Mouse (Mus musculus) neural tube, embryonic 13.5 days (tissue): ENCODE data around the gene Naif1. TPM values are rescaled to one million over a fixed set of nuclear protein-coding genes. Genes with fewer than 3 reads are reported as not detected.

Experiments
- ATAC-seq: fragments of 200-750 bp; cut with Nextera tagmentation; 2 replicates; pipeline ENCODE4 v1.8.0; 2017; ENCODE audit warnings: low read depth, mild to moderate bottlenecking, moderate TSS enrichment, moderate library complexity
- H3K27ac ChIP-seq: fragments of 300-500 bp; sonication (generic); replicated peaks from 2 replicates; pipeline ENCODE4 v1.5.1; 2015; ENCODE audit warnings: moderate library complexity, mild to moderate bottlenecking, inconsistent platforms
- H3K27me3 ChIP-seq: fragments of 300-500 bp; sonication (generic); 2 replicates; pipeline ENCODE4 v1.6.1; 2015; ENCODE audit warnings: mild to moderate bottlenecking, inconsistent platforms
- H3K36me3 ChIP-seq: fragments of 300-500 bp; sonication (generic); 2 replicates; pipeline ENCODE4 v1.6.1; 2015; ENCODE audit warnings: mild to moderate bottlenecking, inconsistent platforms
- H3K4me1 ChIP-seq: fragments of 300-500 bp; sonication (generic); replicated peaks from 2 replicates; pipeline ENCODE4 v1.6.1; 2015; ENCODE audit warnings: inconsistent platforms
- H3K4me2 ChIP-seq: fragments of 300-500 bp; sonication (generic); 2 replicates; pipeline ENCODE4 v1.6.1; 2015; ENCODE audit warnings: inconsistent platforms, mild to moderate bottlenecking, moderate library complexity
- H3K4me3 ChIP-seq: fragments of 300-500 bp; sonication (generic); 2 replicates; pipeline ENCODE4 v1.5.1; 2015; ENCODE audit warnings: mild to moderate bottlenecking, inconsistent platforms
- H3K9ac ChIP-seq: fragments of 300-500 bp; sonication (generic); 2 replicates; pipeline ENCODE4 v1.6.1; 2015; ENCODE audit warnings: moderate library complexity, mild to moderate bottlenecking, inconsistent platforms
- H3K9me3 ChIP-seq: fragments of 300-500 bp; sonication (generic); 2 replicates; pipeline ENCODE4 v1.6.1; 2016; ENCODE audit warnings: inconsistent platforms
- WGBS: fragments of 180-500 bp; shearing (Covaris S2); methylation state at CpG from one replicate; pipeline ENCODE4 v1.1.7; 2015; 5-methylcytosine and 5-hydroxymethylcytosine counted together
- polyA plus RNA-seq: library from polyadenylated mRNA; unstranded; fragments of >200 nt; fragmentation: Nextera tagmentation; extraction: Ambion mirVana; gene quantifications from 2 replicates; pipeline ENCODE4 v1.2.1, GENCODE M21; 2015

The Naif1 gene
- polyA plus RNA-seq, result 5.1 and 5.6 TPM in 2 replicates

DNA sequence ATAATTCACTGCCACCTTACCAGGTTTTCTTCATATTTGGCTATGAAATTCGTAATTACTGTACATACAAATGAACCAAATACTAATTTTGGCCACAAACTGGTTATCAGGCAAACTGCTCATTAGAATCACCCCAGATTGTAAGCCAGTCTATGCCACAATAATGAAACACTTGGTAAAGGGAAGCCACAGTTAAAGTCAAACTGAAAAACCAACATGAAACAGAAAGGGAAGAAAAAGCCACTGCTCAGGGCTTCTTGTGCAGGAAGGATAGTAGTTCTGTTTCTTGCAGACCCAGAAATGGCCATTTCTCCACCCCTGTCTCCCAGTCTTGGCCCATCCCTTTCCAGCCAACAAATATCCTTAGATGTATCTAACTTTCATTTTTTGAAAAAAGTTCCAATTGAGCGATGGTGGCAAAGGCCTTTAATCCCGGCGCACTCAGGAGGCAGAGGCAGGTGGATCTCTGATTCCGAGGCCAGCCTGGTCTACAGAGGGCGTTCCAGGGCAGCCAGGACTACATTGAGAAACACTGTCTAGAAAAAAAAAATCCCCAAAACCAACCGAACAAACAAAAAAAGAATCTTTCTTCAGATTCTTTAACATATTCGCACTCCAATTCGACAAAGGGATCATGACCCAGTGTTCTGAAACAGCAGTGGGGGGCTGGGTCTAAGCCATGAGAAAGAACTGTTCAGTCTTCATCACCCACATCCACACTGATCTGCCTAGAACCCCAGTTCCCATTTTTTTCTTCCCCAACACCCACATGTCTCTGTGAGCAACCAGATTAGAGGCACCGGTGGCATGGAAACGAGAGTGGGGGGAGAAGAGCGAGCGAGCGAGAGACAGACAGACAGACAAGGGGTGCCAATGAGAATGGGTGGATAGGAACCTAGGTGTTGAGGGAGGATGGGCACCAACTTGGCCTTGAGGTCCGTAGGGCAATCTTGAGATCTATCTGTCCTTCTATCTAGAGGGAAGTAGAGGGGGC is at the start of gene Naif1:
TSS of gene Naif1 (plus strand) at position 697 of the 994 bp plus-strand sequence.
- H3K27me3 ChIP-seq, result no peaks in the 10 kb centered on the region
- WGBS, result 82% methylated on average over 15 of the region's 15 CpGs
- peak within 1 kb of the TSS; percentile 77 for H3K4me3 ChIP-seq
- ATAC-seq, result no peak
- peak within 1 kb of the TSS; percentile 93 for H3K27ac ChIP-seq
- no peaks in the 10 kb centered on the region for H3K9me3 ChIP-seq
- no peaks in the 10 kb centered on the region for H3K36me3 ChIP-seq
- H3K4me2 ChIP-seq, result peak within 1 kb of the TSS; percentile 78
- peaks cover 62% of the 10 kb centered on the region for H3K4me1 ChIP-seq
- H3K9ac ChIP-seq, result peak within 1 kb of the TSS; percentile 88

DNA sequence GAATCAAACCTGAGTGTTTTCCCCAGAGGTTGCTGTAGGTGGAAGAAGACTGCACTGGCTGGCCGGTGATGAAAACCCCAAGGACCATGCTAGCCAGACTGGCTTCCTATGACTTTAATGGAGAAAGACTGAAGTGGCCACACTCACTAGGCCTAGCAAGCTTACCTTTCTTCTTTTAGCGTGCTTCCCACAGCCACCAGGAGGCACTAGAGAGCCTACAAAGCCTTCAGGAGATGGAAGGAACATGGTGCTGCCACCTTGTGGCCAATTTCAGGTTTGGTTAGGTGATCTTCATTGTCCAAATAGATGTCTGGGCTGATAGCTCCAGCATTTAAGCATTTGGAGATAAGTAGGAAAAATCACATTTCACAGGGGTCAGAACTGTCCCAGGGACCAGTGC is 45.6 kb upstream of the Naif1 start:
- Histone ChIP-seq H3K4me1 (no peaks in the 10 kb centered on the region), H3K9me3 (no peaks in the 10 kb centered on the region), H3K27ac (no peak overlapping the region), H3K4me3 (no peak overlapping the region), H3K27me3 (no peaks in the 10 kb centered on the region), H3K4me2 (no peak overlapping the region), H3K36me3 (peaks cover 35% of the 10 kb centered on the region), H3K9ac (no peak overlapping the region)
- ATAC-seq, result peak; percentile 37; the same call in 1 of the 2 replicates
- WGBS, result 25% methylated on average over 2 of the region's 2 CpGs

DNA sequence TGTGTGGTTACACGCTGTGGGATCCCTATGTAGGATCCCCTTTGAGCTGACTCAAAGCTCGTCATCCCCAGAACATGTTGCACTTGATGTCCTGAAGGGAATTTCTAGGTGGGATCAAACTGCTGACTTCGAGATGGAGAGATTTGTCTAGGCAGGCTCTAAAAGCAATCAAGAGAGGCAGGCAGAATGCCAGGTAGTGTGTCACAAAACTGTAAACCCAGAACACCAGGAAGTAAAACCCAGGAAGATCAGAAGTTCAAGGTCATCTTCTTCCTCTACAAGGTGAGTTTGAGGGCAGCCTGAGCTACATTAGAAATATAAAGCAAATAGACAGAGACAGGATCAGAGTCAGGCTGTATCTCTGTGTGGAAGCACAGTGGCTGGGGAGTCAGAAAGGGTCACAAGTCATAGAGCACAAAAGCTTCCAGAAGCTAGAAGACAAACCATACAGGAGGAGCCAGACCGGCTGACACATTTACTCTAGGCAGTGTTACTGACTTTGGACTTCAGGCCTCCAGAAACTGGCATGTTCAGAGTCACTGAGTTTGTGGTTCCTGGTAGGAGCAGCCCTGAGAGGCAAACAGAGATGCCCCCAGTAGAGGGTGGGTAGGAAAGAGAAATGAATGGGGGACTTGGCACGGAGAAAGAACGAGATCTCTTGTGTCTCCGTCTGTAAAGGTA is 43.0 kb upstream of the Naif1 start:
- Histone ChIP-seq H3K4me3 (no peak overlapping the region), H3K4me2 (no peak overlapping the region), H3K27ac (no peak overlapping the region), H3K27me3 (no peaks in the 10 kb centered on the region), H3K4me1 (no peaks in the 10 kb centered on the region), H3K9ac (no peak overlapping the region), H3K9me3 (no peaks in the 10 kb centered on the region), H3K36me3 (peaks cover 10% of the 10 kb centered on the region)
- WGBS, result 86% methylated on average over 7 of the region's 7 CpGs
- ATAC-seq, result no peak

DNA sequence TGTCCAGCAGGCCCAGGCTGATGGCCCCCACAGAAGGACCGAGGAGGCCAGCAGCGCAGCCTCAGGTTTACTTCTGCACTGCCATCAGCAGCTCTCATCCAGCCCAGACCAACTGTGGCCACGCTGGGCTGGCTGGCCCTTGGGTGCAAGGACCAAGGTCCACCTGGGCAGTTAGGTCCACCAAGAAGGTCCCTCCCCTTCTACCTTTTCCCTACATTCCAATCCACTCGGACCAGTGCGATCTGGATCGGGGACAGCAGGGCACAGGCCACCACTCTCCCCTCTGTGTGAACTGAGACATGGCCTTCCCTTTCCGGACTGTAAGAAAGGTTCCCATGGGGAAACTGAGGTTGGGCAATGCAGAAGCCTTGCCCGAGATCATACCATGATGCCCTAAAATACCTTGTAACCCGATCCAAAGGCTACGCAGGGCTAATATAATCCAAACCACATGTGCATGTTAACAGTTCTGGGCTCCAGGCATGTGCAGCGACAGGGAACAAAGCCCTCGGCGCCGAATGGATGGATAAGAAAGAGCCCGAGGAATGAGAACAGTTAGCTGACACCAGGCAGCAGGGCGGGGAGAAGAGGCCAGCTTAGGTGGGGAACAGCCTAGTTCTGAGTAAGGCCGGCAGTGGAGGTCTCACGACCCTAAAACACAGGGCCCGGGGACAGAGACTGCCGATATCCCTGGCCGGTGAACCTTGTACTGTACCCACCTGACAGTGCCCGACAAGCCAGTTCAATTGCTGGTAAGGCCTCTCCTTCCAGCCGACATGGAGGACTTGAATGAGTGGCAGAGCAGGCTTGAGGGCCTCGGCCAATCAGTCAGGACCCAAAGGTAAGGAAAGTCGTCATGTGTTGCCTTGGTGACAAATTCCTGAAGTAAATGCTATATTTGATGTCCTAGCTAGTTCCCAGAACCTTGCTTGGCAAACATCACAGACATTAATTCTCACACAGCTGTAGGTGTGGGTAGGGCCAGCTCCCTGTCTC is 41.5 kb upstream of the Naif1 start:
- no peak for ATAC-seq
- no peak overlapping the region for H3K27ac ChIP-seq
- peaks cover 2% of the 10 kb centered on the region for H3K36me3 ChIP-seq
- WGBS, result 79% methylated on average over 25 of the region's 25 CpGs
- H3K4me2 ChIP-seq, result no peak overlapping the region
- H3K4me3 ChIP-seq, result no peak overlapping the region
- no peaks in the 10 kb centered on the region for H3K4me1 ChIP-seq
- H3K9ac ChIP-seq, result no peak overlapping the region
- no peaks in the 10 kb centered on the region for H3K9me3 ChIP-seq
- H3K27me3 ChIP-seq, result no peaks in the 10 kb centered on the region

- Histone ChIP-seq H3K27me3 (no peaks in the 10 kb centered on the region), H3K4me3 (no peak overlapping the region), H3K27ac (no peak overlapping the region), H3K9ac (no peak overlapping the region), H3K4me2 (no peak overlapping the region), H3K4me1 (no peaks in the 10 kb centered on the region), H3K9me3 (no peaks in the 10 kb centered on the region), H3K36me3 (peaks cover 29% of the 10 kb centered on the region)
- WGBS, result 90% methylated on average over 7 of the region's 7 CpGs
- ATAC-seq, result no peak
These were observed 38.9 kb upstream of the Naif1 start for GRCm38 (mm10) chr2:32411407-32411806.

- Histone ChIP-seq H3K27me3 (no peaks in the 10 kb centered on the region), H3K36me3 (peaks cover 45% of the 10 kb centered on the region)
- 93% methylated on average over 6 of the region's 6 CpGs for WGBS
These were observed 37.3 kb upstream of the Naif1 start for GRCm38 (mm10) chr2:32412742-32413531.

DNA sequence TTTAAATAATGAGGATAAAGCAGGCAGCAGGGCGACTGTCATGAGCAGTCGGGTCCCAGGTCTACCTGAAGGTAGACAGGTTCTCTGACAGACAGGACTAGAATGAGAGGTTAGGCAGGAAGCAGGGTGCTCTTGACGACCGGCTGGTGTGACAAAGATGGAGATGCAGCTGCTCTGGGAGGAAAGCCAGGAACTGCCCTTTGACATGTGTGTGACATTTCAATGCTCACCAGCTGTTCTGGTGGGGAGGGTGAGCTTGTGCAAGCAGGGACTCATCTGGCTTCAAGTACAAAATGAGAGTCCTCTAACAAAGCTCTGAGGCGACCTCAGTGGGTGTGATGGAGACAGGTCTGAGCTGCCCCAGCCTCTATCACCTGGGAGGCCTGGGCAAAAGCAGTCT is 36.3 kb upstream of the Naif1 start:
- Histone ChIP-seq H3K9ac (no peak overlapping the region), H3K4me2 (no peak overlapping the region), H3K9me3 (no peaks in the 10 kb centered on the region), H3K36me3 (peaks cover 55% of the 10 kb centered on the region), H3K27me3 (no peaks in the 10 kb centered on the region), H3K4me1 (no peaks in the 10 kb centered on the region), H3K4me3 (no peak overlapping the region), H3K27ac (no peak overlapping the region)
- ATAC-seq, result no peak
- WGBS, result 60% methylated on average over 5 of the region's 5 CpGs

More at GRCm38 (mm10) chr2:32412742-32413531, 37.3 kb upstream of the Naif1 start:
- Histone ChIP-seq H3K9ac (no peak overlapping the region), H3K27ac (no peak overlapping the region), H3K9me3 (no peaks in the 10 kb centered on the region), H3K4me1 (no peaks in the 10 kb centered on the region), H3K4me3 (no peak overlapping the region), H3K4me2 (no peak overlapping the region)
- ATAC-seq, result no peak

DNA sequence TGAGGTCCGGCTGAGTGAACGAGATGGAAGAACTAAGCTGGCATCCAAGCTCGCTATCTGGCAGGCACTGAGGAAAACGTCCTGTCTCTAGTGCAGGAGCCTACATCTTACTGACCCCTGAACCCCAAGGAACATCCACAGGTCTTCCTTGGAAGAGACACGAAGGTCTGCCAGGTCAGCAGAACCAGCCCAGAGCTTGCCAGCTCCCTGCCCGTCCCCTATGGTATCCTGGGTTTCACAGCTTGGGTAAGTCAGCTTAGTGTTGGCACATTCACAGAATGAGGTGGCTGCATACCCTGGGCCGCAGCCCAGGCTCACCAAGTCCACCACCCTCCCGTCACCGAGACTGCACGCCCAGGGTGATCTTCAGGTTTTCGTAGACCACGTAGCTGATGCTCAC is 34.5 kb upstream of the Naif1 start:
- Histone ChIP-seq H3K36me3 (peaks cover 73% of the 10 kb centered on the region), H3K4me1 (no peaks in the 10 kb centered on the region), H3K4me2 (no peak overlapping the region), H3K4me3 (no peak overlapping the region), H3K9ac (no peak overlapping the region), H3K27ac (no peak overlapping the region), H3K9me3 (no peaks in the 10 kb centered on the region), H3K27me3 (no peaks in the 10 kb centered on the region)
- ATAC-seq, result no peak
- 96% methylated on average over 12 of the region's 12 CpGs for WGBS

- no peaks in the 10 kb centered on the region for H3K4me1 ChIP-seq
- H3K27me3 ChIP-seq, result no peaks in the 10 kb centered on the region
- no peaks in the 10 kb centered on the region for H3K9me3 ChIP-seq
- no peak overlapping the region for H3K9ac ChIP-seq
- H3K27ac ChIP-seq, result no peak overlapping the region
- no peak for ATAC-seq
- H3K36me3 ChIP-seq, result peaks cover 81% of the 10 kb centered on the region
- no peak overlapping the region for H3K4me3 ChIP-seq
- 92% methylated on average over 2 of the region's 2 CpGs for WGBS
- H3K4me2 ChIP-seq, result no peak overlapping the region
These were observed 33.7 kb upstream of the Naif1 start for GRCm38 (mm10) chr2:32416556-32416955.

DNA sequence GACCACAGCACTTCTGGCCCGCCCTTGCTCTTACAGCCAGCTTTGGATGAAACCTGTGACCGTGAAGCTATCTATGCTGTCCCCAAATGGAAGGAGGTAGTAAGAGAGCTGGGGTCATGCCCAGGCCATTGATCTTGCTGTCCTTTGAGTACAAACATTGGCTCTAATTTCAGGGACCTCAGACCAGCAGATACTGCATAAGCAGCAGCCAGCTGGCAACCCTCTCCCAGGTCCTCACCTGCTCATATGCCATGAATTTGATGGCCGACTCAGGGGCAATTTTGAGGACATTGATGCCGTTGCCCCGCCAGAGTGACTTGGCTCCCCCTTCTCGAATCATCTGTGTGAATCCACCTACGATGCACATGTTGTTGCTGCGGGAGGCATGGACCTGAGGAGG is 32.8 kb upstream of the Naif1 start:
- peaks cover 82% of the 10 kb centered on the region for H3K36me3 ChIP-seq

More for the DNA sequence above, 32.8 kb upstream of the Naif1 start:
- no peak overlapping the region for H3K4me2 ChIP-seq
- H3K27me3 ChIP-seq, result no peaks in the 10 kb centered on the region
- 93% methylated on average over 8 of the region's 8 CpGs for WGBS
- H3K4me3 ChIP-seq, result no peak overlapping the region
- no peak overlapping the region for H3K9ac ChIP-seq
- no peak for ATAC-seq
- H3K27ac ChIP-seq, result no peak overlapping the region
- no peaks in the 10 kb centered on the region for H3K9me3 ChIP-seq
- H3K4me1 ChIP-seq, result peaks cover 8% of the 10 kb centered on the region
